Mouse (Mus musculus) testis, adult 2 months (tissue): ENCODE results near the gene Lrp10. TPM values are rescaled to one million over a fixed set of nuclear protein-coding genes. Genes with fewer than 3 reads are reported as not detected.

Source experiments
- H3K27ac ChIP-seq: fragments of 200-500 bp; 2 replicates; pipeline ENCODE4 v1.5.1; 2012; ENCODE audit warnings: low read depth, low read length; ENCODE audit not compliant: control insufficient read depth, insufficient read depth
- H3K27me3 ChIP-seq: fragments of 200-500 bp; 2 replicates; pipeline ENCODE4 v1.6.1; 2012; ENCODE audit warnings: mild to moderate bottlenecking, low read length, moderate library complexity; ENCODE audit not compliant: control insufficient read depth, insufficient read depth
- H3K36me3 ChIP-seq: fragments of 200-500 bp; 2 replicates; pipeline ENCODE4 v1.6.1; 2012; ENCODE audit warnings: mild to moderate bottlenecking, low read length; ENCODE audit not compliant: control insufficient read depth, insufficient read depth
- H3K4me1 ChIP-seq: fragments of 200-500 bp; 2 replicates; pipeline ENCODE4 v1.6.1; 2012; ENCODE audit warnings: low read length; ENCODE audit not compliant: control insufficient read depth, insufficient read depth
- H3K4me3 ChIP-seq: fragments of 200-500 bp; 2 replicates; pipeline ENCODE4 v1.5.1; 2012; ENCODE audit warnings: low read depth, mild to moderate bottlenecking, low read length, moderate library complexity, mixed read lengths; ENCODE audit not compliant: control insufficient read depth
- CTCF ChIP-seq: fragments of 200-500 bp; IDR thresholded peaks from 2 replicates; pipeline ENCODE4 v1.5.1; 2012; ENCODE audit warnings: low read depth, mild to moderate bottlenecking, inconsistent platforms, low read length, moderate library complexity; ENCODE audit not compliant: control insufficient read depth, insufficient read depth, insufficient replicate concordance
- POLR2A ChIP-seq: fragments of 200-500 bp; IDR thresholded peaks from 2 replicates; pipeline ENCODE4 v1.6.1; 2012; ENCODE audit warnings: low read depth, mild to moderate bottlenecking, inconsistent platforms, low read length, moderate library complexity; ENCODE audit not compliant: control insufficient read depth
- polyA plus RNA-seq: library from polyadenylated mRNA; depleted of rRNA; stranded (reverse); fragments of >200 nt; gene quantifications from 2 replicates; pipeline ENCODE4 v1.2.3, GENCODE M21; 2012

The Lrp10 gene
- polyA plus RNA-seq, 1 experiment, result 13.8 TPM

GRCm38 (mm10) chr14:54430406-54431145 is 33.4 kb upstream of the Lrp10 start:
- peak; percentile 7; the same call in 1 of the 2 replicates for TF ChIP-seq POLR2A
- TF ChIP-seq CTCF, result no peak
- H3K27ac ChIP-seq, result peak overlapping the region; percentile 75
- H3K4me1 ChIP-seq, result peaks cover 15% of the 10 kb centered on the region
- H3K27me3 ChIP-seq, result no peaks in the 10 kb centered on the region
- no peaks in the 10 kb centered on the region for H3K36me3 ChIP-seq
- no peak overlapping the region for H3K4me3 ChIP-seq

- H3K27ac ChIP-seq, result peak within 1 kb of the TSS; percentile 75
- peak within 1 kb of the TSS; percentile 79 for H3K4me3 ChIP-seq
- TF ChIP-seq POLR2A, result no peak
- TF ChIP-seq CTCF, result no peak
- H3K36me3 ChIP-seq, result no peaks in the 10 kb centered on the region
- H3K27me3 ChIP-seq, result no peaks in the 10 kb centered on the region
- peaks cover 13% of the 10 kb centered on the region for H3K4me1 ChIP-seq
Measured at GRCm38 (mm10) chr14:54431334-54432077, 32.4 kb upstream of the Lrp10 start, which contains the start of gene Mmp14. Gene Mmp14 (plus strand): TSS chr14:54431612.

GRCm38 (mm10) chr14:54432078-54432836 is 31.7 kb upstream of the Lrp10 start:
- H3K4me1 ChIP-seq, result peaks cover 13% of the 10 kb centered on the region
- H3K4me3 ChIP-seq, result peak overlapping the region; percentile 79
- no peaks in the 10 kb centered on the region for H3K27me3 ChIP-seq
- H3K36me3 ChIP-seq, result no peaks in the 10 kb centered on the region
- no peak for TF ChIP-seq CTCF
- TF ChIP-seq POLR2A, result no peak
- peak overlapping the region; percentile 65 for H3K27ac ChIP-seq

- Histone ChIP-seq H3K4me3 (peak overlapping the region; percentile 79), H3K4me1 (peaks cover 13% of the 10 kb centered on the region), H3K36me3 (no peaks in the 10 kb centered on the region), H3K27ac (no peak overlapping the region), H3K27me3 (no peaks in the 10 kb centered on the region)
- TF ChIP-seq CTCF (no peak), POLR2A (no peak)
Measured at GRCm38 (mm10) chr14:54432837-54433830, 30.8 kb upstream of the Lrp10 start.

GRCm38 (mm10) chr14:54433941-54434531 is 29.9 kb upstream of the Lrp10 start:
- H3K36me3 ChIP-seq, result no peaks in the 10 kb centered on the region
- H3K4me3 ChIP-seq, result no peak overlapping the region
- H3K4me1 ChIP-seq, result peaks cover 13% of the 10 kb centered on the region
- H3K27ac ChIP-seq, result no peak overlapping the region
- TF ChIP-seq CTCF (no peak), POLR2A (no peak)
- no peaks in the 10 kb centered on the region for H3K27me3 ChIP-seq

- Histone ChIP-seq H3K4me3 (no peak overlapping the region), H3K27me3 (no peaks in the 10 kb centered on the region), H3K4me1 (peaks cover 13% of the 10 kb centered on the region), H3K27ac (no peak overlapping the region), H3K36me3 (no peaks in the 10 kb centered on the region)
- TF ChIP-seq POLR2A (no peak), CTCF (no peak)
Measured at GRCm38 (mm10) chr14:54435194-54435918, 28.6 kb upstream of the Lrp10 start.
